Mouse (Mus musculus): Measurements from ENCODE around the gene Sf3b2. TPM values are rescaled to one million over a fixed set of nuclear protein-coding genes. Genes with fewer than 3 reads are reported as not detected.
A peak's percentile ranks its signal among the peaks of the same experiment; 100 is the strongest.

Sf3b2 gene
- polyA plus RNA-seq (2016; fragmentation: Nextera tagmentation; extraction: Ambion mirVana): 415 and 417 TPM in 2 replicates

- under 1% methylated on average over 46 of the region's 46 CpGs for WGBS
Measured at GRCm38 (mm10) chr19:5294972-5295735, at the start of gene Sf3b2. TSS of gene Sf3b2 (minus strand) at chr19:5295455.

GRCm38 (mm10) chr19:5341360-5341759 lies 46.1 kb upstream of the Sf3b2 start:
- no peak overlapping the region for H3K9ac ChIP-seq
- WGBS: 88% methylated on average over 7 of the region's 7 CpGs
- H3K36me3 ChIP-seq (replicated peaks): no peaks in the 10 kb centered on the region
- H3K27ac ChIP-seq: no peak overlapping the region
- H3K4me3 ChIP-seq (replicated peaks): no peak overlapping the region
- H3K27me3 ChIP-seq: no peaks in the 10 kb centered on the region
- H3K9me3 ChIP-seq: no peaks in the 10 kb centered on the region
- H3K4me1 ChIP-seq: no peaks in the 10 kb centered on the region
- no peak overlapping the region for H3K4me2 ChIP-seq
- no peak for ATAC-seq (ENCODE audit: low FRiP score)

More at GRCm38 (mm10) chr19:5294972-5295735, at the start of gene Sf3b2:
- ATAC-seq (ENCODE audit: low FRiP score): peak; percentile 95
- H3K4me3 ChIP-seq (replicated peaks): peak within 1 kb of the TSS; percentile 80
- peak within 1 kb of the TSS; percentile 81 for H3K9ac ChIP-seq
- peak within 1 kb of the TSS; percentile 91 for H3K27ac ChIP-seq
- H3K4me1 ChIP-seq: peaks cover 44% of the 10 kb centered on the region
- no peaks in the 10 kb centered on the region for H3K9me3 ChIP-seq
- H3K27me3 ChIP-seq: no peaks in the 10 kb centered on the region
- H3K36me3 ChIP-seq (replicated peaks): peaks cover 29% of the 10 kb centered on the region
- H3K4me2 ChIP-seq: peak within 1 kb of the TSS; percentile 78

- ATAC-seq (ENCODE audit: low FRiP score): no peak
- 20% methylated on average over 5 of the region's 5 CpGs for WGBS
- no peaks in the 10 kb centered on the region for H3K9me3 ChIP-seq
Measured at GRCm38 (mm10) chr19:5337975-5338374, 42.7 kb upstream of the Sf3b2 start.

GRCm38 (mm10) chr19:5335441-5335840 lies 40.2 kb upstream of the Sf3b2 start, which contains the start of gene Catsper1:
TSS of gene Catsper1 (plus strand) at chr19:5335741.
- H3K27me3 ChIP-seq: no peaks in the 10 kb centered on the region
- H3K9me3 ChIP-seq: no peaks in the 10 kb centered on the region
- no peak within 1 kb of the TSS for H3K9ac ChIP-seq
- no peaks in the 10 kb centered on the region for H3K36me3 ChIP-seq (replicated peaks)
- ATAC-seq (ENCODE audit: low FRiP score): no peak
- no peaks in the 10 kb centered on the region for H3K4me1 ChIP-seq
- no peak within 1 kb of the TSS for H3K4me3 ChIP-seq (replicated peaks)
- H3K4me2 ChIP-seq: no peak within 1 kb of the TSS
- no peak within 1 kb of the TSS for H3K27ac ChIP-seq
- WGBS: 86% methylated on average over 6 of the region's 6 CpGs

More at GRCm38 (mm10) chr19:5337975-5338374, 42.7 kb upstream of the Sf3b2 start:
- no peak overlapping the region for H3K4me2 ChIP-seq
- H3K4me1 ChIP-seq: no peaks in the 10 kb centered on the region
- no peaks in the 10 kb centered on the region for H3K36me3 ChIP-seq (replicated peaks)
- no peak overlapping the region for H3K9ac ChIP-seq
- H3K27me3 ChIP-seq: no peaks in the 10 kb centered on the region
- H3K4me3 ChIP-seq (replicated peaks): no peak overlapping the region
- H3K27ac ChIP-seq: no peak overlapping the region

GRCm38 (mm10) chr19:5334741-5335140 lies 39.5 kb upstream of the Sf3b2 start:
- no peak overlapping the region for H3K4me3 ChIP-seq (replicated peaks)
- 86% methylated on average over 5 of the region's 5 CpGs for WGBS
- H3K36me3 ChIP-seq (replicated peaks): no peaks in the 10 kb centered on the region
- H3K27me3 ChIP-seq: no peaks in the 10 kb centered on the region
- no peaks in the 10 kb centered on the region for H3K9me3 ChIP-seq
- no peak overlapping the region for H3K4me2 ChIP-seq
- no peak for ATAC-seq (ENCODE audit: low FRiP score)
- no peak overlapping the region for H3K27ac ChIP-seq
- H3K4me1 ChIP-seq: no peaks in the 10 kb centered on the region
- no peak overlapping the region for H3K9ac ChIP-seq

GRCm38 (mm10) chr19:5327970-5328369 lies 32.7 kb upstream of the Sf3b2 start:
- H3K4me3 ChIP-seq (replicated peaks): no peak overlapping the region
- 81% methylated on average over 19 of the region's 19 CpGs for WGBS
- H3K27ac ChIP-seq: no peak overlapping the region
- H3K27me3 ChIP-seq: no peaks in the 10 kb centered on the region
- no peaks in the 10 kb centered on the region for H3K36me3 ChIP-seq (replicated peaks)
- no peaks in the 10 kb centered on the region for H3K4me1 ChIP-seq
- no peak for ATAC-seq (ENCODE audit: low FRiP score)
- no peak overlapping the region for H3K4me2 ChIP-seq
- no peaks in the 10 kb centered on the region for H3K9me3 ChIP-seq
- no peak overlapping the region for H3K9ac ChIP-seq

GRCm38 (mm10) chr19:5323801-5324200 lies 28.5 kb upstream of the Sf3b2 start:
- Histone ChIP-seq H3K27me3 (no peaks in the 10 kb centered on the region), H3K9me3 (no peaks in the 10 kb centered on the region), H3K27ac (no peak overlapping the region), H3K4me2 (no peak overlapping the region), H3K4me3 (replicated peaks) (no peak overlapping the region), H3K9ac (no peak overlapping the region), H3K4me1 (no peaks in the 10 kb centered on the region), H3K36me3 (replicated peaks) (no peaks in the 10 kb centered on the region)
- ATAC-seq (ENCODE audit: low FRiP score): no peak
- 65% methylated on average over 17 of the region's 17 CpGs for WGBS

- Histone ChIP-seq H3K27ac (no peak overlapping the region), H3K4me3 (replicated peaks) (no peak overlapping the region), H3K4me2 (no peak overlapping the region), H3K4me1 (no peaks in the 10 kb centered on the region), H3K36me3 (replicated peaks) (no peaks in the 10 kb centered on the region), H3K27me3 (no peaks in the 10 kb centered on the region), H3K9me3 (no peaks in the 10 kb centered on the region), H3K9ac (no peak overlapping the region)
- no peak for ATAC-seq (ENCODE audit: low FRiP score)
- WGBS: 89% methylated on average over 8 of the region's 8 CpGs
Measured at GRCm38 (mm10) chr19:5313189-5313588, 17.9 kb upstream of the Sf3b2 start.

GRCm38 (mm10) chr19:5309025-5309424 lies 13.8 kb upstream of the Sf3b2 start:
- WGBS: 78% methylated on average over 7 of the region's 7 CpGs
- no peak overlapping the region for H3K4me2 ChIP-seq
- no peak overlapping the region for H3K4me3 ChIP-seq (replicated peaks)
- H3K9ac ChIP-seq: no peak overlapping the region
- H3K27me3 ChIP-seq: peaks cover 18% of the 10 kb centered on the region; the same call in 1 of the 2 replicates
- ATAC-seq (ENCODE audit: low FRiP score): no peak
- peaks cover 7% of the 10 kb centered on the region for H3K9me3 ChIP-seq
- peaks cover 30% of the 10 kb centered on the region for H3K36me3 ChIP-seq (replicated peaks)
- H3K4me1 ChIP-seq: no peaks in the 10 kb centered on the region
- no peak overlapping the region for H3K27ac ChIP-seq

- 47% methylated on average over 98 of the region's 98 CpGs for WGBS
- no peaks in the 10 kb centered on the region for H3K4me1 ChIP-seq
- H3K27ac ChIP-seq: no peak overlapping the region
- peaks cover 7% of the 10 kb centered on the region for H3K9me3 ChIP-seq
- H3K4me2 ChIP-seq: peak overlapping the region; percentile 34; the same call in 1 of the 2 replicates
- H3K36me3 ChIP-seq (replicated peaks): peaks cover 48% of the 10 kb centered on the region
- ATAC-seq (ENCODE audit: low FRiP score): no peak
- H3K9ac ChIP-seq: no peak overlapping the region
- peak overlapping the region; percentile 22 for H3K4me3 ChIP-seq (replicated peaks)
- peaks cover 18% of the 10 kb centered on the region; the same call in 1 of the 2 replicates for H3K27me3 ChIP-seq
Measured at GRCm38 (mm10) chr19:5306968-5307734, 11.9 kb upstream of the Sf3b2 start.

- WGBS: 85% methylated on average over 6 of the region's 6 CpGs
- Histone ChIP-seq H3K4me2 (no peak overlapping the region), H3K9ac (no peak overlapping the region), H3K4me1 (no peaks in the 10 kb centered on the region), H3K9me3 (peaks cover 7% of the 10 kb centered on the region), H3K27ac (no peak overlapping the region), H3K27me3 (peaks cover 18% of the 10 kb centered on the region; the same call in 1 of the 2 replicates), H3K4me3 (replicated peaks) (no peak overlapping the region), H3K36me3 (replicated peaks) (peaks cover 48% of the 10 kb centered on the region)
- no peak for ATAC-seq (ENCODE audit: low FRiP score)
Measured at GRCm38 (mm10) chr19:5306279-5306678, 11.0 kb upstream of the Sf3b2 start.

- Histone ChIP-seq H3K27me3 (peaks cover 13% of the 10 kb centered on the region; the same call in 1 of the 2 replicates), H3K27ac (no peak overlapping the region)
- WGBS: 29% methylated on average over 4 of the region's 4 CpGs
Measured at GRCm38 (mm10) chr19:5302455-5302854, 7.2 kb upstream of the Sf3b2 start.

More at GRCm38 (mm10) chr19:5302455-5302854, 7.2 kb upstream of the Sf3b2 start:
- peaks cover 19% of the 10 kb centered on the region for H3K4me1 ChIP-seq
- peaks cover 41% of the 10 kb centered on the region for H3K36me3 ChIP-seq (replicated peaks)
- ATAC-seq (ENCODE audit: low FRiP score): no peak
- H3K4me2 ChIP-seq: no peak overlapping the region
- H3K4me3 ChIP-seq (replicated peaks): no peak overlapping the region
- H3K9me3 ChIP-seq: peaks cover 6% of the 10 kb centered on the region
- no peak overlapping the region for H3K9ac ChIP-seq

Data from forebrain, embryonic 12.5 days (tissue).